Mouse (Mus musculus): ENCODE data around the gene Gtsf1l.

The Gtsf1l gene

GRCm38 (mm10) chr2:163087728-163088127, at the start of gene Gtsf1l:
Gtsf1l (minus strand) TSS chr2:163087855.
- DNase-seq (ENCODE audit: low read depth in 1 of 2, low spot score in 2 of 2): no peak

- DNase-seq (ENCODE audit: low read depth in 1 of 2, low spot score in 2 of 2): no peak
Measured at GRCm38 (mm10) chr2:163136996-163137395, 49.3 kb upstream of the Gtsf1l start.

- no peak for DNase-seq (ENCODE audit: low read depth in 1 of 2, low spot score in 2 of 2)
Measured at GRCm38 (mm10) chr2:163135931-163136330, 48.3 kb upstream of the Gtsf1l start.

- no peak for DNase-seq (ENCODE audit: low read depth in 1 of 2, low spot score in 2 of 2)
Measured at GRCm38 (mm10) chr2:163132314-163132713, 44.7 kb upstream of the Gtsf1l start.

GRCm38 (mm10) chr2:163130837-163131236, 43.2 kb upstream of the Gtsf1l start:
- DNase-seq (ENCODE audit: low read depth in 1 of 2, low spot score in 2 of 2): no peak

- no peak for DNase-seq (ENCODE audit: low read depth in 1 of 2, low spot score in 2 of 2)
Measured at GRCm38 (mm10) chr2:163123496-163123895, 35.8 kb upstream of the Gtsf1l start.

- no peak for DNase-seq (ENCODE audit: low read depth in 1 of 2, low spot score in 2 of 2)
Measured at GRCm38 (mm10) chr2:163122319-163122718, 34.7 kb upstream of the Gtsf1l start.

GRCm38 (mm10) chr2:163121353-163121660, 33.7 kb upstream of the Gtsf1l start:
- DNase-seq (ENCODE audit: low read depth in 1 of 2, low spot score in 2 of 2): no peak

- DNase-seq (ENCODE audit: low read depth in 1 of 2, low spot score in 2 of 2): no peak
Measured at GRCm38 (mm10) chr2:163120626-163121352, 33.1 kb upstream of the Gtsf1l start.

GRCm38 (mm10) chr2:163111413-163112201, 24.0 kb upstream of the Gtsf1l start:
- DNase-seq (ENCODE audit: low read depth in 1 of 2, low spot score in 2 of 2): no peak

- DNase-seq (ENCODE audit: low read depth in 1 of 2, low spot score in 2 of 2): no peak
Measured at GRCm38 (mm10) chr2:163110706-163111105, 23.1 kb upstream of the Gtsf1l start.

- DNase-seq (ENCODE audit: low read depth in 1 of 2, low spot score in 2 of 2): no peak
Measured at GRCm38 (mm10) chr2:163108385-163108784, 20.7 kb upstream of the Gtsf1l start.

GRCm38 (mm10) chr2:163104086-163104770, 16.6 kb upstream of the Gtsf1l start:
- DNase-seq (ENCODE audit: low read depth in 1 of 2, low spot score in 2 of 2): no peak

GRCm38 (mm10) chr2:163102900-163103653, 15.4 kb upstream of the Gtsf1l start:
- no peak for DNase-seq (ENCODE audit: low read depth in 1 of 2, low spot score in 2 of 2)

- DNase-seq (ENCODE audit: low read depth in 1 of 2, low spot score in 2 of 2): no peak
Measured at GRCm38 (mm10) chr2:163102216-163102615, 14.6 kb upstream of the Gtsf1l start.

- no peak for DNase-seq (ENCODE audit: low read depth in 1 of 2, low spot score in 2 of 2)
Measured at GRCm38 (mm10) chr2:163101646-163102203, 14.1 kb upstream of the Gtsf1l start.

- no peak for DNase-seq (ENCODE audit: low read depth in 1 of 2, low spot score in 2 of 2)
Measured at GRCm38 (mm10) chr2:163100551-163100950, 12.9 kb upstream of the Gtsf1l start.

- no peak for DNase-seq (ENCODE audit: low read depth in 1 of 2, low spot score in 2 of 2)
Measured at GRCm38 (mm10) chr2:163099919-163100318, 12.3 kb upstream of the Gtsf1l start.

GRCm38 (mm10) chr2:163095784-163096183, 8.1 kb upstream of the Gtsf1l start:
- no peak for DNase-seq (ENCODE audit: low read depth in 1 of 2, low spot score in 2 of 2)

GRCm38 (mm10) chr2:163094909-163095308, 7.3 kb upstream of the Gtsf1l start:
- DNase-seq (ENCODE audit: low read depth in 1 of 2, low spot score in 2 of 2): no peak

Measured in monocyte, adult 2 months (primary cell).